Mouse (Mus musculus) naive thymus-derived CD4-positive, alpha-beta T cell, adult 2 months (primary cell): ENCODE results near the gene Olfr370.
"Not testable (repeated sequence)": the region's sequence is repeated elsewhere in the genome, so short reads cannot be mapped to it uniquely, and the experiment has no call there.

ENCODE experiments used
- DNase-seq: peaks from one replicate; pipeline ENCODE4 v3.0.0-alpha.2; 2011; ENCODE audit warnings: low read depth

The Olfr370 gene

DNA sequence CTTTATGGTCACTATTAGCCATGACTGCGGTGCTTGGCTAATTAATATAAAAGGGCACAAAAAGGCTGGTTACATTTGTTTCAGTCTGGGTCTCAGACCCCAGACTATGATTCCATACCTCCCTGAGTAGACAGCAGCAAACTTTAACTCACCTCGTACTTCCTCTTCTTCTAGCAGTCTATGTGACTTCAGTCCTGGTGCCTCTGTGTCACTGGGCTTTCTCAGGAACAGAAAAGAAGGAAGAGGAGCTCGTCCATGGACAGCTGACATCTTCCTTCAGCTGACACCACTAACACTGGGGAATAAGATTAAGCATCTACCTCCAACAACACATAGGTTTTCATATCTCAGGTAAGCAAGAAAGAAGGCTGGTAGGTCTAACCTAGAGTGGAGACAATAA lies at the start of gene Olfr370:
Olfr370 (plus strand) TSS at position 45 of the 400 bp plus-strand sequence.
- no peak for DNase-seq

- DNase-seq, result no peak
These were observed 23.9 kb upstream of the Olfr370 start for GRCm38 (mm10) chr8:83511696-83512095.

DNA sequence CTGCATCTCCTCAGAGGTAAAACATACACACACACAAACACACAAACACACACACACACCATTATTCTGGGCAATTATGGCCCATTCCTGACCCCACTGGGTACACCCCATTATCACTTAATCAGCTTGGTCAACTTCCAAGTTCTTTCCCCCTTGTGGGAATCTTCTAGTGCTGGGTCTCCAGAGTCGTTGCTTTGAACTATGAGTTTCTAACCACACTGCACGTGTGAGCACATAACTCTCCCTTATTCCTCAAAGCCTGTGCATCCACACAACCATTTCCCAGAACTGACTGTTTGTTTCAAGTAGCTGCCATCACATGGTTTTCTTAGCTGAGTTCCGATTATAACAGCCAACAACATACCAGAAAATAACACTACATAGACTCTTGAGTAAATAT lies 15.1 kb upstream of the Olfr370 start:
- no peak for DNase-seq

GRCm38 (mm10) chr8:83520907-83521306 lies 14.7 kb upstream of the Olfr370 start:
- DNase-seq, result not testable (repeated sequence)

DNA sequence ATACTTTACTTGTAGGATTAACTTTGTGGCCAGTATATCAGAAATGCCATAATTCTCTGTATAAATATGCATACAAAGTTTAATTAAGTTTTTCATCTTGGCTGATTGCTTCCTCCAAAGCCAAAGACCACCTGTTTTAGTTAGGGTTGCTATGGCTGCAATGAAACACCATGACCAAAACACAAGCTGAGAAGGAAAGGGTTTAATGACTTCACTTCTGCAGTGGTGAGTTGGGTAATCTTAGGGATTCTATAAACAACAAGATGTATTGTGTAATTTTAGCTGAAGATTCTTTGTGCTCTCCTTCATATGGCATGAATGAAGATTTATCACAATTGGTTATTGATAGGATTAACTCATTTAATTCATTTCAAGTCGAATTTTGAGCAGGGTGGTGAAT lies 14.3 kb upstream of the Olfr370 start:
- no peak for DNase-seq

- no peak for DNase-seq
These were observed 778 bp upstream of the Olfr370 start for GRCm38 (mm10) chr8:83534802-83535201.

DNA sequence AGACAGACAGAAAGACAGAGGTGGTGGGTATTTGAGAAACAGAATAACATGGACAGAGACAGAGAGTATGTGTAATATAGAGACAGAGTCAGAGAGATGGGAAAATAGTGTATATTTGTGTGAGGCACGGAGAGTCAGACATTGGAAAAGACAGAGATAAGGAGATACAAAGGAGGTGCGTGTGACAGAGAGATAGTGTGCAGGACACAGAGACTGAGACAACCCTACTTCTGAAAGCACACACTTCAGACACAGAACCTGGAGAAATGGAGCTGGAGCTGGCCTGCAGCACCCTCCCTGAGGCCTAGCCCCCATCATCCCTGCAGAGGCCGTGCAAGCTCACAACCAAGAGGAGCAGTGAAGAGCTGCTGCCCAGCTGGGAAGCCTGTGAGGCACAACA lies 27.1 kb downstream of the Olfr370 start:
- DNase-seq, result no peak

- no peak for DNase-seq
These were observed 27.7 kb downstream of the Olfr370 start for GRCm38 (mm10) chr8:83563246-83563645.

GRCm38 (mm10) chr8:83565731-83566375 lies 30.3 kb downstream of the Olfr370 start:
- peak; percentile 44 for DNase-seq

GRCm38 (mm10) chr8:83566469-83567395 lies 31.2 kb downstream of the Olfr370 start, which contains the start of gene Ndufb7:
TSS of gene Ndufb7 (plus strand) at chr8:83566671.
- peak; percentile 95 for DNase-seq

DNA sequence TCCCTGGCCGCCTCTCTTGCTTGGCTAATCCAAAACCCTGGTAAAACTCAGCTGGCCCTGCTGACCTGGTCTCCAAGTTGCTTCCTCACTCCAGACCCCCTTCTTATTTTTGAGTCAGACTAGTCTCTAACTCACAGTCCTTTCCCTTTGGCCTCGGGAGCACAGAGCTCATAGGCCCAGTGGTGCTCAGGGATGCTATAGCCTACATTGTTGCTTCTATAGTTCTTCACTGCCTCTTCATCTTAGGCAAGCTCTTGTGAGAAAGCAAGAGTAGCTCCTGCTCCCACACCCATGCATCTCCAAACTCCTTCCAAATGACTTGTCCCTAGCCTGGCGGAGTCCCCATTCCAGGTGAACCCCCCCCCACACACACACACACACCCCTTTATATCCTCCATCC lies 32.1 kb downstream of the Olfr370 start:
- no peak for DNase-seq

GRCm38 (mm10) chr8:83568128-83568527 lies 32.5 kb downstream of the Olfr370 start:
- no peak for DNase-seq

- no peak for DNase-seq
These were observed 33.2 kb downstream of the Olfr370 start for GRCm38 (mm10) chr8:83568755-83569154.

DNA sequence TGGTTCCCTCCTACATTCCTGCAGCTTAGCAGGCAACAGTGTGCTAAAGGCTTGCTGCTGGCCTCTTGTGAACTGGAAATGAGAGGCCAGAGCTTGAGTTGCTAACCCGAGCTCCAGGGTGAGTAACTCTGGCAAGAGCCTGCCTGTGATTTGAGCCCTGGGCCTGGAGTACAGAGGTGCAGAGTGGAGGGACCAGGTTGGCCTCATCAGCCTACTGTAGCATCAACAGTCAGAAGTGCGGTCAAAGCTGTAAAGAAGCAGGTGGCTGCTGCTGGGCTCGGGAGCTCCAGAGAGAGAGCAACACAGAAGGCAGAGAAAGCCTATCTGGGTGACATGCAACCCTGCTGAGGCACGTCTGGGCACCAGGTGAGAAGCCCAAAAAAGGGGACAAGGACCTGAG lies 33.6 kb downstream of the Olfr370 start:
- DNase-seq, result no peak

- DNase-seq, result no peak
These were observed 34.9 kb downstream of the Olfr370 start for GRCm38 (mm10) chr8:83570272-83571000.

DNA sequence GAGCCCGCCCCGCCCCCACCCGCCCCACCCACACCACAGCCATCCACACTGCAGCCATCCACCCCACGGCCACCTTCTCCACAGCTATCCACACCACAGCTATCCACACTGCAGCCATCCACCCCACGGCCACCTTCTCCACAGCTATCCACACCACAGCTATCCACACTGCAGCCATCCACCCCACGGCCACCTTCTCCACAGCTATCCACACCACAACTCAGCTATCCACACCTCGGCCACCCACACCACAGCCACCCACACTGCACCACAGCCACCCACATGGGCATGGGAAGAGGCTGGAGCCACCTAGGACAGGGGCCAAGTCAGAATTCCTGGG lies 35.4 kb downstream of the Olfr370 start:
- DNase-seq, result not testable (repeated sequence)

DNA sequence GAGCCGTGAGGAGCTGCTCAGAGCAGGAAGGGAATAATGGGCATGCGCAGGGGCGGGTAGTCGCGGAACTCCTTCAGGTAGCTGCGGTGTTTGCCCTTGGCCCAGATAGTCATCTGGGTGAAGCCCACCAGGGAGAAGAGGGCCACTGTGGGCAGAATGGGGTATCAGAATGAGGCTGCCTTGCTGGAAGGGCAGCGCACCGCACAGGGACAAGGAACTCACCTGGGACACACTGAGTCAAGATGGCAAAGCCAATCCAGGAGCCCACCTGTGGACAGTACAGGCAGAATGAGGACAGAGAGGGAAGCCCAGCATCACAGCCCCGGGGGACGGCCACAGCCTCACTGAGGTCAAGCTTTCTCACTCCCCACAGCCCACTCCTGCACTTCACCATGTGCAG lies 36.2 kb downstream of the Olfr370 start:
- no peak for DNase-seq

- DNase-seq, result no peak
These were observed 36.7 kb downstream of the Olfr370 start for GRCm38 (mm10) chr8:83572246-83572812.

DNA sequence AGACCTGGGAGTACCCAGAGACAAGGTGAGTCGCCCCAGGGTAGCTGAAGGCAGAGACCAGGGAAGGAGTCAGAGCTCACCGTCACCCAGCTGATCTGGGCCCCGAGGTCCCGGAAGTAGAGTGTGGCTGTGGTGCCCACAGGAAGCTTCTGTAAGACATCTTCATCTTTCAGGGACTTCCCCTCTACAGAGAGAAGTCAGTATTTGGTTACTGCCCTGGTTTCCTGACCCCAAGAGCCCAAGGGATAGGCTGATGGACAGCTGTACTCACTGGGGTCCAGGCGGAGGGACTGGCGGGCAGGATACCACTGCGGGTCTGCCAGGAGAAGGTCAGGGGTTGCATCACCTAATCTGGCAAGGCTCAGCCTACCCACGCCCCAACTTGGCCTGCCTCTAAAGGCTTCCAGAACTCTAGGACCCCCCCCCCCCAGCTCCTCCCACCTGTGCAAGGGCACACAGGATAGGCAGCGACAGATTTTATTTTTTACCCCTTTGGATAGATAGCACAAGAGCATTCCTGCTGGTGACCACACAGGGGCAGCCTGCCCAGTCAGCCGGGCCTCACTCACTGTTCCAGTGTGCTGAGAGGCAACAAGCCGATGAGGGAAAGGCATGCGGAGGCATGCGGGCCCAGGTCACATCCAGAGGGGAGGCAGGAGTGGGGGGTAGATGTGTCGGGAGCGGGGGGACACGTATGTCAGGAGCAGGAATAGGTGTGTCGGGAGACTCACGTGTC lies 37.7 kb downstream of the Olfr370 start:
- peak; percentile 82 for DNase-seq

DNA sequence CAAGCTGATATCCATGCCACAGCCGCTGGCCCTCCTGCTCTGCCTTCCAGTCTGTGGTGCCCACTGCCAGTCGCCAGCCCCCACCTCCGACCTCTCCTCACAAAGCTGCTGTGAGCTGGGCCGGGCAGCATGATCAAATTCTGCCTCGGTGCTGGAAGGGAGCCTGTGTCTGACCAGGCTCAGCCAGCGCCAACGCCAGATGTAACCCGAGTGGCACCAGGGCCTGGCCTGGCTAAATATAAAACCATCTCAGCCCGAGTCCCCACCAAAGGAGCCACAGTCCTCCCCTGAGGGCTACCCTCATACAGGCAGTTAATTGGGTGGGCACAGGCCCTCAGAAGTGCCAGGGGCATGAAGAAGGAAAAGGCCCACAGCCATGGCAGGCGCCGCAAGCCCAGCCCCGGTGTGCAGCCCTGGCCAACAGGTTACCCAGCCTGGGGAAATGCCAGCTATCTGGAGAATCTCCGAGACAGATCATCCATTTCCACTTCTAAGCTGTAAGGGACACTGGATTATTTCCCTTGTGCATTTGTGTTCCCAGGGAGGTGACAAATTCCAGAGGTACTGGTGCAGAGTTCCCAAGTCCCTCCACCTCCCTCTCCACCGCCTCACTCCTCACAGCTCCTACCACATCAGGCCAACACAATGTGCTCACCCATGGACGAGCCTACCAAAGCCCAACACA lies 39.2 kb downstream of the Olfr370 start:
- DNase-seq, result no peak
